Mouse (Mus musculus) intestine, postnatal 0 days (tissue): ENCODE measurements around the gene Nxpe4. TPM values are rescaled to one million over a fixed set of nuclear protein-coding genes. Genes with fewer than 3 reads are reported as not detected.
A peak's percentile ranks its signal among the peaks of the same experiment; 100 is the strongest.
"Not testable (repeated sequence)": the region's sequence is repeated elsewhere in the genome, so short reads cannot be mapped to it uniquely, and the experiment has no call there.

Experiments
- ATAC-seq: fragments of 200-750 bp; cut with Nextera tagmentation; 2 replicates; pipeline ENCODE4 v1.8.0; 2017; ENCODE audit warnings: mild to moderate bottlenecking, moderate TSS enrichment, moderate library complexity
- H3K27ac ChIP-seq: fragments of 300-500 bp; sonication (generic); 2 replicates; pipeline ENCODE4 v1.5.1; 2014; ENCODE audit warnings: mild to moderate bottlenecking, low read depth, low read length, moderate library complexity
- H3K27me3 ChIP-seq: fragments of 300-500 bp; sonication (generic); replicated peaks from 2 replicates; pipeline ENCODE4 v1.6.1; 2014; ENCODE audit warnings: low read length, mixed read lengths; ENCODE audit not compliant: control insufficient read depth, insufficient read depth
- H3K36me3 ChIP-seq: fragments of 300-500 bp; sonication (generic); 2 replicates; pipeline ENCODE4 v1.6.1; 2014; ENCODE audit warnings: mild to moderate bottlenecking, moderate library complexity; ENCODE audit not compliant: control insufficient read depth, insufficient read depth
- H3K4me1 ChIP-seq: fragments of 300-500 bp; sonication (generic); replicated peaks from 2 replicates; pipeline ENCODE4 v1.6.1; 2014; ENCODE audit warnings: antibody characterized with exemption, low read length, mixed read lengths; ENCODE audit not compliant: control insufficient read depth, insufficient read depth
- H3K4me2 ChIP-seq: fragments of 300-500 bp; sonication (generic); replicated peaks from 2 replicates; pipeline ENCODE4 v1.6.1; 2014; ENCODE audit warnings: low read depth, mild to moderate bottlenecking, moderate library complexity
- H3K4me3 ChIP-seq: fragments of 300-500 bp; sonication (generic); 2 replicates; pipeline ENCODE4 v1.5.1; 2014; ENCODE audit warnings: low read depth, low read length
- H3K9ac ChIP-seq: fragments of 300-500 bp; sonication (generic); 2 replicates; pipeline ENCODE4 v1.6.1; 2014; ENCODE audit warnings: mild to moderate bottlenecking, low read depth, low read length
- H3K9me3 ChIP-seq: fragments of 300-500 bp; sonication (generic); 2 replicates; pipeline ENCODE4 v1.6.1; 2016; ENCODE audit warnings: mixed run types; ENCODE audit not compliant: control insufficient read depth
- CTCF ChIP-seq: sonication (generic); IDR thresholded peaks from 2 replicates; pipeline ENCODE4 v1.5.1; 2016; ENCODE audit warnings: low read depth, mild to moderate bottlenecking, control low read depth, antibody characterized with exemption, moderate library complexity
- WGBS: fragments of 180-500 bp; shearing (Covaris S2); extraction: QIAGEN DNeasy Blood & Tissue Kit; methylation state at CpG from one replicate; pipeline ENCODE4 v1.1.7; 2014; 5-methylcytosine and 5-hydroxymethylcytosine counted together
- polyA plus RNA-seq: library from polyadenylated mRNA; unstranded; fragments of >200 nt; fragmentation: Nextera tagmentation; extraction: Ambion mirVana; gene quantifications from 2 replicates; pipeline ENCODE4 v1.2.1, GENCODE M21; 2015

The Nxpe4 gene
- polyA plus RNA-seq = 2.0 and 2.8 TPM in 2 replicates

DNA sequence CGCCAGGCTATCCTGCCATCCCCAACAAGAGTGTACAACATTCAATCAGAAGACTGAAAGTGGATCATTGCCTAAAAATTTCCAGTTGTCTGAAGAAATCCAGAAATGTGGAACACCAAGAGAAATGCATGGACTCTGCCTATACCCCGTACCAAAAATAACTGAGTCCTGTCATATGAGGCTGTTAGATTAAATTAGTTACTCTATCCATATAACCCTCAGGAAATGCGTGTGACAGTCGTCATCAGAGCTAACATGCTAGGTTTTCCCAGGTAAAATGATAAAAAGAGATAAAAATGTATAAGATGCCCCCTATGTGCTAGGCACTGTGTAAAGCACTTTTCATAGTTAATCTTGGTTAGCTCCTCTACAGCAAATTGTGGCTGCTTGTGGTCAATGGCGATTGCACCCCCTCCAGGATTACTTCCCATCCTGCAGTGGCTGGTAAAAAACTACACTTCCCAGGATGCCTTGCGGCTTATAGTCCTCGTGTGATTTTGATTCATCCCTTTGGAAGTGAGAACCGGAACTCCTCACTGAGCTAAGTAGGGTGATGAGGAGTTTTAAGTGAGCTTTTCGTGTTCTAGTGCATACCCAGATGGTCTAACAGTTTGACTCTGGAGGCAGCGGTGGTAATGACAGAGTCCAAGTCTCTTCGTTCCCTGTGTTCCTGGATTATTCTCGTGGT lies at the start of gene Nxpe4:
Nxpe4 (plus strand) TSS at position 519 of the 688 bp plus-strand sequence.
- WGBS = 32% methylated on average over 12 of the region's 12 CpGs
- Histone ChIP-seq H3K36me3 (no peaks in the 10 kb centered on the region), H3K4me1 (no peaks in the 10 kb centered on the region), H3K4me2 (peak within 1 kb of the TSS; percentile 52), H3K27me3 (no peaks in the 10 kb centered on the region), H3K27ac (no peak within 1 kb of the TSS), H3K9ac (no peak within 1 kb of the TSS), H3K9me3 (no peaks in the 10 kb centered on the region), H3K4me3 (peak within 1 kb of the TSS; percentile 30)
- no peak for ATAC-seq
- peak; percentile 60 for TF ChIP-seq CTCF

DNA sequence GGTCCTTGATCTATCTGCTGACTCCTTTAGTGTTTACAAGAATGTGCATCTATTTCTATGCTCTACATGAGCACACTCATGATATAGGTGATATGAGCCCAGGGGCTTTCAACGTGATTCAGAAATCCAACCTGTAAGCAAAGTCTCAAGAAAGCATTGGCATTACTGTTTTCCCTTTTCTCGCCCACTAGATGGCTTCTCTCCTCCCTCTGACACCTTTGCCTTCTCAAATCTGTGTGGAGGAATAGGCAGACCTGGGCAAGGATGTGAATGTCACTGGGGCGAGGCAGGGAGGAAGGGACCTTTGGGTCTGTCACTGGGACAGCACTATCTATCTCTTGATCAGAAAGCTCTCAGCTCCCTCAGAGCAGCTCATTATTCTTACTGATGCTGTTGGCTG lies 35.0 kb upstream of the Nxpe4 start:
- H3K9me3 ChIP-seq = no peaks in the 10 kb centered on the region
- no peaks in the 10 kb centered on the region for H3K36me3 ChIP-seq
- H3K4me2 ChIP-seq = no peak overlapping the region
- no peak for TF ChIP-seq CTCF
- H3K4me1 ChIP-seq = no peaks in the 10 kb centered on the region
- no peak overlapping the region for H3K27ac ChIP-seq
- no peaks in the 10 kb centered on the region for H3K27me3 ChIP-seq
- 25% methylated on average over 3 of the region's 3 CpGs for WGBS
- no peak overlapping the region for H3K4me3 ChIP-seq
- no peak for ATAC-seq
- no peak overlapping the region for H3K9ac ChIP-seq

DNA sequence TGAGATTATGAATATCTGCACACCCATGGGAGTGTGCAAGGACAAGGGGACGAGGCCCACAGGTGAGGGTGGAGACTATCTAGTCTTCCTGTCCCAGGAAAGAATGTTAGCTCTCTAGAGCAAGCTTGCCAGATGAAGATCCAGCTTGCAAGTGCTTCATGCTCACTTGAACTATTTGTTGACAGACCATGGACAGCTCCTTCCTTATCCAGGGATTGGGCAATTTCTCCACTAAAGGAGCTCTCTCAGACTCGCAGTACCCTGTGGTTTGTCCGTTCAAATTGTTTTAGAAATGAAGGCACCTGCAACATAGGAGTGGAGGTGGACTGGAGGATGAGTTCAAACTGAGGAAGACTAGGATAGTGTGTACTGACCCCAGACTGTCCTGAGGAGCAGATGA lies 24.3 kb upstream of the Nxpe4 start:
- H3K9me3 ChIP-seq = no peaks in the 10 kb centered on the region
- H3K27me3 ChIP-seq = no peaks in the 10 kb centered on the region
- no peaks in the 10 kb centered on the region for H3K36me3 ChIP-seq
- H3K27ac ChIP-seq = no peak overlapping the region
- H3K4me1 ChIP-seq = no peaks in the 10 kb centered on the region
- H3K4me3 ChIP-seq = no peak overlapping the region
- H3K9ac ChIP-seq = no peak overlapping the region
- no peak for ATAC-seq
- H3K4me2 ChIP-seq = no peak overlapping the region
- 19% methylated on average over 3 of the region's 3 CpGs for WGBS
- TF ChIP-seq CTCF = no peak

DNA sequence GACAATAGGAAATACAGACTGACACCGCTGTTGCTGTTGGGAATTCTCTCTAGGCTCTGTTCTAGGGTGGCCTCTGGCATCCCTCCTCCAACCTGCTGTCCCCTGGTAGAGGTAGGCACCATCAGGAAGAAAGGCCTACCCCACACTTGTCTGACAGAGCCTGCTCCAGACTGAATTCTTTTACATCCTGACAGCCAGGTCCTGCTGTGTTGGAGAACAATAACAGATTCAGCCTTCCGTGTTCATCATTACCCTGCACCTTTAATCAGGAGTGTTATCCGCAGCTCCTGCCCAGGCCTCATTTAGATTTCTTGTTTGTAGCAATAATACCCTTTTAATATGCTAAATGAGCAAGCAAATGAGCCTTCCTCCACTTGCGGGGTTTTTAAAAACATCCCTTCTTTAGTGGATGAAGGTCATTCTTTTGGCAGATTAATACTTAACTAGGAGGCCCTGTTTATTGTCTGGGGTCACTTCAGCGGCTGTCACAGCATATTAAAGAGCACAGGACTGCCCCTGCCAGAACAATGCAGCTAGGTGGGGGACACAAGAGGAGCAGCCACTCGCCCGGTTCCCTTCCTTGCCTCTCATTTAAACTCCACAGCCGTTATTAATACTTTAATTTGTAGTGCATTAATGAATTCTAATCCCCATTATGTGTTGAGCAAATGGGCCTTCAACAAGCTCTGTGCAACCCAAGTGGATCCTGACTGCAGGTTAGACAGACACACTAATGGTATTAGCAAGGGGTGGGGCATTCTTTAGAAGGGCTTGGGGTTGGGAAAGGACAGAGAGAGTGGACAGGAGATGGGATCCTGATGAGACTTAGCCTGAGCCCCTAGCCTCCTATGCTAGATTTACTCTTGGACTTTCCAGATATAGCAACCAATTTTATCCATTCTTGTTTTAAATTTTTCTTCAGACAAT lies 21.1 kb upstream of the Nxpe4 start:
- 33% methylated on average over 8 of the region's 8 CpGs for WGBS
- no peak overlapping the region for H3K4me3 ChIP-seq
- TF ChIP-seq CTCF = no peak
- no peak overlapping the region for H3K27ac ChIP-seq
- H3K36me3 ChIP-seq = no peaks in the 10 kb centered on the region
- no peak overlapping the region for H3K4me2 ChIP-seq
- H3K27me3 ChIP-seq = no peaks in the 10 kb centered on the region
- H3K4me1 ChIP-seq = no peaks in the 10 kb centered on the region
- H3K9ac ChIP-seq = no peak overlapping the region
- H3K9me3 ChIP-seq = no peaks in the 10 kb centered on the region
- no peak for ATAC-seq

DNA sequence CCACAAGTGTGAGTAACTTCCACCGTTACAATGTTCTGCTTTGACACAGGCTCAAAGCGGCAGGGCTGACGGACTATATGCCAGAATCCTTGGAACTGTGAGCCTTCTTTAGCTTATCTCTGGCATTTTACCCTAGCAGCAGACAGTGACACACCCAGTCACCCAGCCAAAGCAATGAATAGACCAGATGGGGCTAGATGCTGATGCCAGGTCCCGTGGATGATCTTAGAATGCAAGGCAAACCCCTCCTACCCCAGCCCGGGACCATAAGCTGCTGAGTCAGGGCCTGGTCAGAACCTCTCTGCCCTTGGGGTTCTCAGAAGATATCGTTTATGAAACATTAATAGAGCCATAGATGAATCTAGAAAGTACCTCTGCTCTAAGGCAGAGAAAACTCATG lies 19.2 kb upstream of the Nxpe4 start:
- Histone ChIP-seq H3K36me3 (no peaks in the 10 kb centered on the region), H3K9ac (no peak overlapping the region), H3K4me3 (no peak overlapping the region), H3K4me2 (no peak overlapping the region), H3K9me3 (no peaks in the 10 kb centered on the region), H3K4me1 (no peaks in the 10 kb centered on the region), H3K27ac (no peak overlapping the region), H3K27me3 (no peaks in the 10 kb centered on the region)
- WGBS = 80% methylated on average over 6 of the region's 6 CpGs
- no peak for ATAC-seq
- no peak for TF ChIP-seq CTCF

DNA sequence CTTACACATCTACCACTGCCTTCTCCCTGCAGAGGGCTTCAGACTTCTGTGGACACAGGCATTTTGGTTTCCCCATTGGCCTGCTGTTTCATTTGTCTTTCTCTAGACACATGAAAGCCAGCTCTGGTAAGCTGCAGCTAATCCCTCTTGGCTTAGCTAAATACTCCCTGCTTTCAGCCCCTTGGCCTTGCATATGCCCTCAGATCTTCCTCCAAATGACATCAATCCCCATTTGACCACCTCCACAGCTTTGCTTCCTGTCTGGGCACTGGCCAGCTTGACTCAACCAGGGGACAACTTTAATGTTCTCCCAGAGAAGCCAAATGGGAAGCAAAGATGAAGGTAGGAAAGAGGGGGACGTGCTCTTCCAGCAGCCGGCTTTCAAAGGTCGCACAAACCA lies 15.1 kb upstream of the Nxpe4 start:
- WGBS = 81% methylated on average over 3 of the region's 3 CpGs
- H3K4me3 ChIP-seq = no peak overlapping the region
- no peak overlapping the region for H3K9ac ChIP-seq
- H3K9me3 ChIP-seq = no peaks in the 10 kb centered on the region
- no peaks in the 10 kb centered on the region for H3K27me3 ChIP-seq
- no peak overlapping the region for H3K27ac ChIP-seq
- TF ChIP-seq CTCF = no peak
- no peaks in the 10 kb centered on the region for H3K4me1 ChIP-seq
- H3K4me2 ChIP-seq = no peak overlapping the region
- no peak for ATAC-seq
- no peaks in the 10 kb centered on the region for H3K36me3 ChIP-seq

DNA sequence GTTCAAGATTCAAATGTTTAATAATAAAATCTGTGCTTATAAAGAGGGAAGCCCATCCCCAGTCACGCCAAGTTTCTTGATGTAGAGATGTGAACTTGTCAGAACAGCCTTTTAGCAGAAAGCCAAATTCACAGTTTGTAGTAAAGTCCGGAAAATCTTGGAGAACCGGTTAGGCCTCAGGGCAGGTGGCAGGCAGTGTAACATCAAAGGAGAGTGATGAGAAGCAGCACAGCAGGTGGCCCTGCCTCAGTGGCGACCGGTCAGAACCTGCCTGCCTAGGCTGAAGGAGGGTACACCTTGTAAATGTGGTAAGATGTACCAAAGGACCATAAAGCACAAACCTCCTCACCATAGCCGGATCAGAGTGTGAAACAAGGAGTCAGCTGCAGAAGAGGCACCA lies 4.7 kb downstream of the Nxpe4 start:
- not testable (repeated sequence) for ATAC-seq, H3K9ac ChIP-seq, H3K27ac ChIP-seq

More for the DNA sequence above, 4.7 kb downstream of the Nxpe4 start:
- not testable (repeated sequence) for H3K4me3 ChIP-seq, H3K4me2 ChIP-seq, H3K27me3 ChIP-seq, H3K9me3 ChIP-seq, H3K4me1 ChIP-seq, H3K36me3 ChIP-seq
- 36% methylated on average over 6 of the region's 6 CpGs for WGBS
